Mouse (Mus musculus): ENCODE measurements at regions not wholly inside any gene's neighbourhood (a gene's known extent, or its start where the extent isn't known, plus 50 kb on each side); places are given as distances from the start of the nearest gene placed in this dataset.

GRCm38 (mm10) chr10:115664567-115664966 is 77.0 kb upstream of the Lgr5 start:
- ATAC-seq (replicated peaks; ENCODE audit: low read depth, poor library complexity, severe bottlenecking), result no peak

GRCm38 (mm10) chr10:115676661-115677060 is 89.1 kb upstream of the Lgr5 start:
- no peak for ATAC-seq (replicated peaks; ENCODE audit: low read depth, poor library complexity, severe bottlenecking)

GRCm38 (mm10) chr10:115681115-115681514 is 93.5 kb upstream of the Lgr5 start:
- no peak for ATAC-seq (replicated peaks; ENCODE audit: low read depth, poor library complexity, severe bottlenecking)

GRCm38 (mm10) chr10:115691939-115692338 is 104.4 kb upstream of the Lgr5 start:
- ATAC-seq (replicated peaks; ENCODE audit: low read depth, poor library complexity, severe bottlenecking), result no peak

GRCm38 (mm10) chr10:115693986-115694833 is 106.6 kb upstream of the Lgr5 start:
- ATAC-seq (replicated peaks; ENCODE audit: low read depth, poor library complexity, severe bottlenecking), result no peak

- no peak for ATAC-seq (replicated peaks; ENCODE audit: low read depth, poor library complexity, severe bottlenecking)
These were observed 114.3 kb upstream of the Tspan8 start for GRCm38 (mm10) chr10:115702358-115702757.

- 0 out of 2 replicates have a peak, but pooled peaks have one; percentile 39 for ATAC-seq (replicated peaks; ENCODE audit: low read depth, poor library complexity, severe bottlenecking)
These were observed 108.0 kb upstream of the Tspan8 start for GRCm38 (mm10) chr10:115708623-115709022.

GRCm38 (mm10) chr10:115713896-115714295 is 102.7 kb upstream of the Tspan8 start:
- no peak for ATAC-seq (replicated peaks; ENCODE audit: low read depth, poor library complexity, severe bottlenecking)

GRCm38 (mm10) chr10:115716178-115716577 is 100.5 kb upstream of the Tspan8 start:
- no peak for ATAC-seq (replicated peaks; ENCODE audit: low read depth, poor library complexity, severe bottlenecking)

GRCm38 (mm10) chr10:115717064-115717463 is 99.6 kb upstream of the Tspan8 start:
- ATAC-seq (replicated peaks; ENCODE audit: low read depth, poor library complexity, severe bottlenecking), result no peak

GRCm38 (mm10) chr10:115722589-115722988 is 94.0 kb upstream of the Tspan8 start:
- ATAC-seq (replicated peaks; ENCODE audit: low read depth, poor library complexity, severe bottlenecking), result no peak

GRCm38 (mm10) chr10:115742634-115743347 is 73.8 kb upstream of the Tspan8 start:
- no peak for ATAC-seq (replicated peaks; ENCODE audit: low read depth, poor library complexity, severe bottlenecking)

- no peak for ATAC-seq (replicated peaks; ENCODE audit: low read depth, poor library complexity, severe bottlenecking)
These were observed 66.8 kb upstream of the Tspan8 start for GRCm38 (mm10) chr10:115749844-115750243.

GRCm38 (mm10) chr10:115750250-115750649 is 66.4 kb upstream of the Tspan8 start:
- ATAC-seq (replicated peaks; ENCODE audit: low read depth, poor library complexity, severe bottlenecking), result no peak

- ATAC-seq (replicated peaks; ENCODE audit: low read depth, poor library complexity, severe bottlenecking), result no peak
These were observed 58.0 kb upstream of the Tspan8 start for GRCm38 (mm10) chr10:115758667-115759066.
